Mouse (Mus musculus) intestine, embryonic 15.5 days (tissue): Measurements from ENCODE around the gene Rgp1. TPM values are rescaled to one million over a fixed set of nuclear protein-coding genes. Genes with fewer than 3 reads are reported as not detected.

Experiments
- ATAC-seq: fragments of 200-750 bp; cut with Nextera tagmentation; 2 replicates; pipeline ENCODE4 v1.8.0; 2017; ENCODE audit warnings: moderate TSS enrichment, moderate library complexity
- H3K27ac ChIP-seq: fragments of 300-500 bp; sonication (generic); 2 replicates; pipeline ENCODE4 v1.5.1; 2015; ENCODE audit warnings: mild to moderate bottlenecking, inconsistent platforms
- H3K27me3 ChIP-seq: fragments of 300-500 bp; sonication (generic); replicated peaks from 2 replicates; pipeline ENCODE4 v1.6.1; 2015; ENCODE audit warnings: inconsistent platforms
- H3K36me3 ChIP-seq: fragments of 300-500 bp; sonication (generic); 2 replicates; pipeline ENCODE4 v1.6.1; 2015; ENCODE audit warnings: inconsistent platforms
- H3K4me1 ChIP-seq: fragments of 300-500 bp; sonication (generic); replicated peaks from 2 replicates; pipeline ENCODE4 v1.6.1; 2015; ENCODE audit warnings: inconsistent platforms
- H3K4me2 ChIP-seq: fragments of 300-500 bp; sonication (generic); replicated peaks from 2 replicates; pipeline ENCODE4 v1.6.1; 2015; ENCODE audit warnings: mild to moderate bottlenecking, inconsistent platforms
- H3K4me3 ChIP-seq: fragments of 300-500 bp; sonication (generic); replicated peaks from 2 replicates; pipeline ENCODE4 v1.5.1; 2015; ENCODE audit warnings: inconsistent platforms
- H3K9ac ChIP-seq: fragments of 300-500 bp; sonication (generic); 2 replicates; pipeline ENCODE4 v1.6.1; 2015; ENCODE audit warnings: inconsistent platforms
- H3K9me3 ChIP-seq: fragments of 300-500 bp; sonication (generic); 2 replicates; pipeline ENCODE4 v1.6.1; 2016; ENCODE audit warnings: inconsistent platforms
- WGBS: fragments of 180-500 bp; shearing (Covaris S2); methylation state at CpG from one replicate; pipeline ENCODE4 v1.1.7; 2015; 5-methylcytosine and 5-hydroxymethylcytosine counted together
- polyA plus RNA-seq: library from polyadenylated mRNA; unstranded; fragments of >200 nt; fragmentation: Nextera tagmentation; extraction: Ambion mirVana; gene quantifications from 2 replicates; pipeline ENCODE4 v1.2.1, GENCODE M21; 2015

Gene Rgp1
- polyA plus RNA-seq, 1 experiment from 2014 or later = 20.9 TPM

GRCm38 (mm10) chr4:43604751-43605685 lies 26.5 kb downstream of the Rgp1 start:
- Histone ChIP-seq H3K4me1 (no peaks in the 10 kb centered on the region), H3K27ac (no peak overlapping the region), H3K4me2 (no peak overlapping the region), H3K4me3 (no peak overlapping the region), H3K9ac (no peak overlapping the region), H3K27me3 (no peaks in the 10 kb centered on the region), H3K9me3 (no peaks in the 10 kb centered on the region), H3K36me3 (no peaks in the 10 kb centered on the region)
- ATAC-seq = peak; percentile 55; the same call in 1 of the 2 replicates
- WGBS = 62% methylated on average over 9 of the region's 9 CpGs

DNA sequence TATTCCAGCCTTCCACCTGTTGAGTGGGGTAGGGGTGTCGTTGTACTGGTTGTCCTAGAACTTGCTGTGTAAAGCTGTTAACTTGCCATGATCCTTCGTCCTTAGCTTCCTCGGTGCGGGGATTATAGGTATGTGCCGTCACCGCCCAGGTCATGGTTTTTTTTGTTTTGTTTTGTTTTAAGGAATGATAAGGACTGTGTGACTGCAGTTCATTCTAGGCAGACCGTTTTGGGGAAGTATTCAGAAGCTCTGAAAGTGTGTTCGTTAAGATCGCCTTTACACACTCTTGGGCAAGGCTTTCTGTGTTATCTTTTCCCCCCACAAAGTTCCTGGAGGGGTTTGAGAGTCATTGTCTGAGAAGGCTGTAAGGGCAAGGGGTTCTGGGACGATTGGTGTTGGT lies 34.0 kb downstream of the Rgp1 start:
- WGBS = 63% methylated on average over 10 of the region's 10 CpGs
- Histone ChIP-seq H3K9me3 (no peaks in the 10 kb centered on the region), H3K27ac (no peak overlapping the region), H3K4me3 (no peak overlapping the region), H3K4me2 (no peak overlapping the region), H3K4me1 (no peaks in the 10 kb centered on the region), H3K9ac (no peak overlapping the region), H3K27me3 (no peaks in the 10 kb centered on the region), H3K36me3 (no peaks in the 10 kb centered on the region)
- no peak for ATAC-seq

- no peak overlapping the region for H3K4me3 ChIP-seq
- H3K9ac ChIP-seq = no peak overlapping the region
- H3K36me3 ChIP-seq = no peaks in the 10 kb centered on the region
- no peaks in the 10 kb centered on the region for H3K27me3 ChIP-seq
- no peak overlapping the region for H3K27ac ChIP-seq
- no peak for ATAC-seq
- 52% methylated on average over 3 of the region's 3 CpGs for WGBS
- no peaks in the 10 kb centered on the region for H3K9me3 ChIP-seq
- no peak overlapping the region for H3K4me2 ChIP-seq
- no peaks in the 10 kb centered on the region for H3K4me1 ChIP-seq
Observed at GRCm38 (mm10) chr4:43613060-43613730, 34.7 kb downstream of the Rgp1 start.

DNA sequence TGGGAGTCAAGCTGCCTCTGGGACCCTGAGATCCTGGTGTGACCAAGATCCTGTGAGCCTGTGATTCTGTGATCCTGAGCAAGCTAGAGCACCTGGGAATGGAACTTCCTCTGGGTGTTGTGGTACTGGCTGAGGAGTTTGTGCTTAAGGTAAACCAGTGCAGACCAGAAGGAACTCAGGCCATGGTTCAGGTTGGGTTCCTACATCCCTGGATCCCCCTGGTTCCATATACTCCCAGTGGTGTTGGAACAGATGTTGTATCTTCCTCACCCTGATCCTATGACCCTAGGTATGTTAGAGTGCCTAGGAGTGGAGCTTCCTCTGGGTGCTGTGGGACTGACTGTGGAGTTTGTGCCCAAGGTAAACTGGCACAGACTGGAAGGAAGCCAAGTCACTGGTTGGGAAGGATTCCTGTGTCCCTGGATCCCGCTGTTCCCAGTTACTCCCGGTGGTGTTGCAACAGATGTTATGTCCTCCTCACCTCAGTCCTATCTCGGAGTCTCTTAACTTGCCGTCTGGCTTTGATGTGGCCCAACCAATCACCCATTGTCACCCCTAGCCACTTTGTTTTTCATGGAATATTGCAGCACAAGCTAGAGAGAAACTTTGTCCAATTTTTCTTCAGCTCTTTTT lies 41.7 kb downstream of the Rgp1 start:
- no peak for ATAC-seq
- Histone ChIP-seq H3K4me2 (no peak overlapping the region), H3K4me3 (no peak overlapping the region), H3K9me3 (peaks cover 5% of the 10 kb centered on the region; the same call in 1 of the 2 replicates), H3K4me1 (no peaks in the 10 kb centered on the region), H3K27ac (no peak overlapping the region), H3K27me3 (no peaks in the 10 kb centered on the region), H3K36me3 (no peaks in the 10 kb centered on the region), H3K9ac (no peak overlapping the region)
- 87% methylated on average over 4 of the region's 4 CpGs for WGBS

DNA sequence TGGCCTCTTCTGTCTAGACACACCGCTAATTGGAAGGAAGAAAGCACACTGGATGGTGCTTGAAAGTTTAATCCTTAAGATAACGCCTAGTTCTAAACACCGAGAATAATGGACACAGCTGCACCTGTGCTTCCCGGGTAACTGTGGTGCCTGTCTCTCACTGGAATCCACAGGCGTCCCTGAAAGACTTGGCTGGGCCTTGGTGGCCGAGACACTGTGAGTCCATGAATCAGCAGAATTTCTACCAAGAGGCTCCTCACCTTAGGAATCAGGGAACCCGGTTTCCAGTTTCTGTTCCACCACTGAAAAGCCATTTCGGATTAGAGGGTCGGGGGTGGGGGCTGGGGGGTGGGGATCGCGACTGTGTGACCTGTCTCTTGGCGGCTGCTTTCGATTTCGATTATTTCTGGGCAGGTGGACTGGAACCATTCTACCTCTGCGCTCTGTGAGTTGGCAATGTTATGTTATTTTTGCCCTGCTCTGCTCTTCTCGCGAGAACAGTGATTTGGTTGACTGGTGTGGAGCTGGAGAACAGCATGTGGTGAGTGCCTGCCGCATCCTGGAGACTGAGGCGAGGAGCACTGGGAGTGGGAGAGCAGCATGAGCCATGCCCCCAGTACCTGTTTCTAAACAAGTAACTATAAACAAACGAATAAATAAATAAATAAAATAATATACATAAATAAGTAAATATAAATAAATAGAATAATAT lies 50.7 kb downstream of the Rgp1 start:
- WGBS = 49% methylated on average over 20 of the region's 20 CpGs
- no peak for ATAC-seq
- Histone ChIP-seq H3K9ac (no peak overlapping the region), H3K4me1 (peaks cover 29% of the 10 kb centered on the region), H3K36me3 (no peaks in the 10 kb centered on the region), H3K27ac (no peak overlapping the region), H3K27me3 (peaks cover 13% of the 10 kb centered on the region), H3K4me2 (no peak overlapping the region), H3K4me3 (no peak overlapping the region), H3K9me3 (peaks cover 9% of the 10 kb centered on the region; the same call in 1 of the 2 replicates)

- no peak overlapping the region for H3K9ac ChIP-seq
- H3K4me1 ChIP-seq = peaks cover 29% of the 10 kb centered on the region
- no peaks in the 10 kb centered on the region for H3K36me3 ChIP-seq
- WGBS = 12% methylated on average over 5 of the region's 5 CpGs
- no peak overlapping the region for H3K27ac ChIP-seq
- no peak overlapping the region for H3K4me3 ChIP-seq
- ATAC-seq = peak; percentile 58
- H3K4me2 ChIP-seq = peak overlapping the region; percentile 95; the same call in 1 of the 2 replicates
- H3K27me3 ChIP-seq = peaks cover 13% of the 10 kb centered on the region
- peaks cover 5% of the 10 kb centered on the region; the same call in 1 of the 2 replicates for H3K9me3 ChIP-seq
Observed at GRCm38 (mm10) chr4:43630030-43630581, 51.6 kb downstream of the Rgp1 start.

GRCm38 (mm10) chr4:43630671-43631045 lies 52.1 kb downstream of the Rgp1 start:
- WGBS = 27% methylated on average over 5 of the region's 5 CpGs
- H3K9ac ChIP-seq = 0 out of 2 replicates have a peak overlapping the region, but pooled peaks have one; percentile 79
- 0 out of 2 replicates have a peak overlapping the region, but pooled peaks have one; percentile 41 for H3K27ac ChIP-seq
- peak overlapping the region; percentile 95 for H3K4me2 ChIP-seq
- H3K4me1 ChIP-seq = peaks cover 29% of the 10 kb centered on the region
- H3K4me3 ChIP-seq = 0 out of 2 replicates have a peak overlapping the region, but pooled peaks have one; percentile 65
- peaks cover 13% of the 10 kb centered on the region for H3K27me3 ChIP-seq
- ATAC-seq = peak; percentile 16; the same call in 1 of the 2 replicates
- H3K9me3 ChIP-seq = no peaks in the 10 kb centered on the region
- no peaks in the 10 kb centered on the region for H3K36me3 ChIP-seq

DNA sequence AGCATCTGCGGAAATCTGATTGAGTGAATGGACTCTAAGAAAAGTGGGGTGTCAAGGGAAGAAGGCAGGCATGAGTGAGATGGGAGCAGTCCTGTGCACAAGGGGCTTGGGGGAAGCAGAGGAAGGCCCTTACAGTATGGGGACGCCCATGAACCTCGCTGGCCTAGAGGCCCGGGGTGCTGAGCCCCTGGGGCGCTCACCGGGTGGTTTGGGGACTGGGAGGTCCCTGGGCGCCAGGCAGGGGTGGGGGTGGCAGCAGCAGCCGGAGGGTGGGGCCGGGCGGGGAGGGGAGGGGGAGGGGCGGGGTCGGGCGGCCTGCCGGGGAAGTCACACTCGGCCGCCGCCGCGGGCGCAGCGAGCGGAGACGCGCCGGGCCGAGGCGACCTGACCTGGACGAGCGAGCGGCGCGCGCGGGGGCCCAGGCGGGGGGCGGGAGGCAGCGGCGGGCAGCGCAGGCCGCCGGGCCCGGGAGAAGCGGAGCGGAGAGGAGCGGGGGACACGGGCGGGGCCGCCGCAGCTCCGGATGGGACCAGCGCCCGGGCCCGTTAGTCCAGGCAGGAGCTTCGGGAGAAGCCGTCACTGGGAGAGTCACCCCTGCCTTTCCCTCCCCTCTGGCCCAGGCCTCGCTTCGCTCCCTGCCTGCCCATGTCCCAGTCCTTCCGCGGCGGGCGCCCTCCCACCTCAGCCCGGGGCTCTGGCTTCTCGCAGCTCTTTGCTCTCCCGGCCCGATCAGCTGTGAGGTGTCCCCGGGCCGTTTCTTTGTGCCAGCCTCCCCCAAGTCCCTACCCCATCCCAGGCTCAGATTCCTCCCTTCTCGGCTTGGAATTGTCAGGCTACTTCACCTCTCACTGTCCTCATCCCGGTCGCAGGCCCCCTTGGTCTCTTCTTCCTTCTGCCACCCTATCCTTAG lies 52.8 kb downstream of the Rgp1 start, which contains the start of gene Npr2:
Gene Npr2, plus strand, starts transcription at position 890 of the 910 bp plus-strand sequence.
- H3K27ac ChIP-seq = peak within 1 kb of the TSS; percentile 77
- H3K9me3 ChIP-seq = no peaks in the 10 kb centered on the region
- ATAC-seq = peak; percentile 68
- peak within 1 kb of the TSS; percentile 79 for H3K9ac ChIP-seq
- peaks cover 13% of the 10 kb centered on the region for H3K27me3 ChIP-seq
- H3K4me3 ChIP-seq = peak within 1 kb of the TSS; percentile 65
- H3K36me3 ChIP-seq = no peaks in the 10 kb centered on the region
- WGBS = 2% methylated on average over 54 of the region's 70 CpGs
- peak within 1 kb of the TSS; percentile 95 for H3K4me2 ChIP-seq
- H3K4me1 ChIP-seq = peaks cover 29% of the 10 kb centered on the region

DNA sequence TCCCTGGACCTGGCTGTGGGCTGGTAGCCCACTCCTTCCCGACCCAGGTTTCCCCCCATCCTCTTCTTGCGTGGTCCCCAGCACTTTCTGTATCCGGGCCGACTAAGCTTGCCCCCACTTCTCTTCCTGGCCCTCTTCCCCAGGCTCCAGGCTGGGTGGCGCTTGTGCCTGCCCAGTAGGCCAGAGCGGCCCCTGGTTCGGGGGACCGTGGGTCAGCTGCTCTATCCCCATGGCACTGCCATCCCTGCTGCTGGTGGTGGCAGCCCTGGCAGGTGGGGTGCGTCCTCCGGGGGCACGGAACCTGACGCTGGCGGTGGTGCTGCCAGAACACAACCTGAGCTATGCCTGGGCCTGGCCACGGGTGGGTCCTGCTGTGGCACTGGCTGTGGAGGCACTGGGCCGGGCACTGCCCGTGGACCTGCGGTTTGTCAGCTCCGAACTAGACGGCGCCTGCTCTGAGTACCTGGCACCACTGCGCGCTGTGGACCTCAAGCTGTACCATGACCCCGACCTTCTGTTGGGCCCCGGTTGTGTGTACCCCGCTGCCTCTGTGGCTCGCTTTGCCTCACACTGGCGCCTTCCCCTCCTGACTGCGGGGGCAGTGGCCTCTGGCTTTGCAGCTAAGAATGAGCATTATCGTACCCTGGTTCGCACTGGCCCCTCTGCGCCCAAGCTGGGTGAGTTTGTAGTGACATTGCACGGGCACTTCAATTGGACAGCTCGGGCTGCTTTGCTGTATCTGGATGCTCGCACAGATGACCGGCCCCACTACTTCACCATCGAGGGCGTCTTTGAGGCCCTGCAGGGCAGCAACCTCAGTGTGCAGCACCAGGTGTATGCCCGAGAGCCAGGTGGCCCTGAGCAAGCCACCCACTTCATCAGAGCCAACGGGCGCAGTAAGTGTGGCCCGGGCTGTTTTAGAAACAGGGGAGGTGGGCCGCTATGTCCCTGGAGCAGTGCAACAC lies 53.7 kb downstream of the Rgp1 start:
- Histone ChIP-seq H3K27ac (0 out of 2 replicates have a peak overlapping the region, but pooled peaks have one; percentile 77), H3K27me3 (peaks cover 13% of the 10 kb centered on the region)

DNA sequence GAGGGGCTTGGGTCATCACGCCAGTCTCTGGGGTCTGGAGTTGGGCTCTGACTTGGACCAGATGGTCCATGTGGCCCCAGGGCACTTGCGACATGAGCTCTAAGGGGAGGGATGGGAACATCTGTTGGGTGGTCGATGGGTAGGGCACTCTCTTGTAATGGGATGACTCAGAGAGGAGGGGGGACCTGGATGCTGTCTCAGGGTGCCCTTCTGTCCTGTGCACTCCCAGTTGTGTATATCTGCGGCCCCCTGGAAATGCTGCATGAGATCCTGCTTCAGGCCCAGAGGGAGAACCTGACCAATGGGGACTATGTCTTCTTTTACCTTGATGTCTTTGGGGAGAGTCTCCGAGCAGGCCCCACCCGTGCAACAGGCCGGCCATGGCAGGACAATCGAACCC lies 54.8 kb downstream of the Rgp1 start:
- WGBS = 80% methylated on average over 8 of the region's 8 CpGs
- Histone ChIP-seq H3K27ac (no peak overlapping the region), H3K9me3 (no peaks in the 10 kb centered on the region), H3K27me3 (peaks cover 13% of the 10 kb centered on the region), H3K36me3 (no peaks in the 10 kb centered on the region), H3K4me3 (no peak overlapping the region), H3K4me1 (peaks cover 29% of the 10 kb centered on the region), H3K9ac (no peak overlapping the region), H3K4me2 (0 out of 2 replicates have a peak overlapping the region, but pooled peaks have one; percentile 95)
- ATAC-seq = no peak

More for the DNA sequence above, 53.7 kb downstream of the Rgp1 start:
- WGBS = 54% methylated on average over 42 of the region's 42 CpGs
- peak overlapping the region; percentile 65 for H3K4me3 ChIP-seq
- H3K4me1 ChIP-seq = peaks cover 29% of the 10 kb centered on the region
- H3K9ac ChIP-seq = peak overlapping the region; percentile 79
- no peaks in the 10 kb centered on the region for H3K36me3 ChIP-seq
- H3K4me2 ChIP-seq = peak overlapping the region; percentile 95
- H3K9me3 ChIP-seq = no peaks in the 10 kb centered on the region
- no peak; the same call in 1 of the 2 replicates for ATAC-seq
